Mouse (Mus musculus) testis, postnatal 10 days (tissue): Measurements from ENCODE around the gene AC134908.4.
"Not testable (repeated sequence)": the region's sequence is repeated elsewhere in the genome, so short reads cannot be mapped to it uniquely, and the experiment has no call there.

Experiments used
- DNase-seq: peaks from one replicate; pipeline ENCODE4 v3.0.0; 2021; ENCODE audit warnings: low spot score

AC134908.4 gene

GRCm38 (mm10) chr17:25769331-25769730, 26.1 kb downstream of the AC134908.4 start:
- no peak for DNase-seq

DNA sequence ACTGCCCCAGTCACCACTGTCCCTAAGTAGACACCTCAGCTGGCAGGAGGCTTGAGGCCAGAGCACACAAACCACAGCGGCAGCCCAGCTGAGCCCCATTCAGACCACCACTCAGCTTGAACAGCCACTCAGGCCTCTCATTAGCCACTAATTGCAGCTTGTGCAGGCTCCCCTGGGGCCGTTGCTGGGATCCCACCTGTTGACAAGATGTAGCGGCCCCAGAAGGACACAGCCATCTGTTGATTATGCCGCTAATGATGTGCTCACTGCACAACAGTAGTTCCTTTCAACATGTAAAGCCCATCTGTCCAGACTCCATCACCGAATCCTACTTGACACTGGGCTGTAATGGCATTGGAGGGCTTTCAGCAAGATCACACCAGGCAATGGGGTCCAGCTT, 29.6 kb downstream of the AC134908.4 start:
- DNase-seq: no peak

DNA sequence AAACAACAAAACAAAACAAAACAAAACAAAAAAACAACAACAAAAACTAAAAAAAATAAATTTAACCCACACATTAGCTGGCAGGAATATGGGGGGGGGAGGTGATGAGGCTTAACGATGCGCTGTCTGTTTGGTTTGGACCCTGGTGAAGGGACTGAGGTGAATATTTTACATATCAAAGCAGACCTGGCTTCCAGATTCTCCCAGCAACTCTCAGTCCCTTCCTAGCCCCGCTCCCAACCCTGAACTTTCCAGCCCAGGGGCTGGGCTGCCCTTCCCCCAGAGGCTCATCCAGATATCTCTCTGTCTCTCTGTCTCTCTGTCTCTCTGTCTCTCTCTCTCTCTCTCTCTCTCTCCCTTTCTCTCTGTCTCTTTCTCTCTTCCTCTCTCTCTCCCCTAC, 32.9 kb downstream of the AC134908.4 start:
- no peak for DNase-seq

DNA sequence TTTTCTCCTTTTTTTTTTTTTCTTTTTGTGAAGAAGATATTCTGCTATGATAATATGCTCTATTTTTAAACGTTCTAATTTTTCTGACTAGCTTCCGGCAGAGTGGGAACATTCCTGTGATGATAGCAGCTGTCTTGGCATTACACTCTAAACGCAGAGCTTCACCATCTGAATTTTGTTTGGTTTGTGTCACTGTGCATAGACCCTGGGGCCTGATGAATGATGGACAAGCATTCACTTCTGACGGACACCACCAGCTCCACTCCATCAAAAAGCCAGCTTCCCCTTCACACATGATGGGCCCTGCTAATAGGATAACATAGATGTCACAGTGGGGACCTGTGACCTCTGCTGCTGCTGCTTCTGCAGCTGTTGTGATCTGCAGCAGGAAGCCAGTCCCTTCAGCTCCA, 33.9 kb downstream of the AC134908.4 start:
- no peak for DNase-seq

- no peak for DNase-seq
Measured at GRCm38 (mm10) chr17:25760148-25760547, 35.3 kb downstream of the AC134908.4 start.

- DNase-seq: no peak
Measured at GRCm38 (mm10) chr17:25757691-25758090, 37.8 kb downstream of the AC134908.4 start.

- DNase-seq: no peak
Measured at GRCm38 (mm10) chr17:25756378-25757242, 38.8 kb downstream of the AC134908.4 start.

- no peak for DNase-seq
Measured at GRCm38 (mm10) chr17:25755627-25756377, 39.7 kb downstream of the AC134908.4 start.

DNA sequence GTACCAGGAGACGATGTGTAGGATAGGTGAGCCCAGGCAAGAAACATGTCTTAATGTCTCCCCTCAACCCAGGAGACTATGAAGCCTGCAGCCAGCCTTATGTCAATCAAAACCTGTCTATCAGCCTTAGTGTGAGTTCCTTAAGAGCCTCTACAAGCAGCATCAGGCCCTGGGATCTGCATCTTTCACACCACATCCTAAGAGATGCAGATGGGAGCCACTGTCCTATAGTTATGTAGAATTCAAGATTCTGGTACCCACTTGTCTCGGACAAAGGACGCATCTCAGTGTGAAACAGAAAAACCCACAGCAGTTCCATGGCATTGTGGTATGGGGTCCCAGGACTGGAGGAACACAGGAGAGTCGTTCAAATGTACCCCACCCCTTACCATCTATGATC, 40.4 kb downstream of the AC134908.4 start:
- DNase-seq: no peak

- DNase-seq: no peak
Measured at GRCm38 (mm10) chr17:25754241-25754640, 41.2 kb downstream of the AC134908.4 start, which contains the start of gene Msln. TSS of gene Msln (minus strand) at chr17:25754378.

DNA sequence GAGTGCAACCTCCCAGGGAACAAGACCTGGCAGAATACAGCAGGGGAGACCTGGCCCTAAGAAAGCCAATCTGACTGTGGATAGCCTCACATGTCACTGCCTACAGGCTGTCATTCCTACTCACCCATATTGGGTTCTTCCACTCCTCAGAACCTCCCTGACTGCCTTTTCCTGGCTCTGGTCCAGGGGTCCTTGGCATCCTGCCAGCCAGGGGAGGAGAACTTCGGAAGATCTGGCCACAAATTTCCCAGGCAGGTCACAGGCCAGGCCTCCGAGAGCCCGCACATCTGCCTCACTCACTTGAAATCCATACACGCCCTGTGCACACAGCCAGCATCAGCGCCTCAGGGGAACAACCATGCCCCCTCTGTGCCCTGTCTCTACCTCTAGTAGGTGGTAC, 44.0 kb downstream of the AC134908.4 start:
- peak; percentile 92 for DNase-seq

DNA sequence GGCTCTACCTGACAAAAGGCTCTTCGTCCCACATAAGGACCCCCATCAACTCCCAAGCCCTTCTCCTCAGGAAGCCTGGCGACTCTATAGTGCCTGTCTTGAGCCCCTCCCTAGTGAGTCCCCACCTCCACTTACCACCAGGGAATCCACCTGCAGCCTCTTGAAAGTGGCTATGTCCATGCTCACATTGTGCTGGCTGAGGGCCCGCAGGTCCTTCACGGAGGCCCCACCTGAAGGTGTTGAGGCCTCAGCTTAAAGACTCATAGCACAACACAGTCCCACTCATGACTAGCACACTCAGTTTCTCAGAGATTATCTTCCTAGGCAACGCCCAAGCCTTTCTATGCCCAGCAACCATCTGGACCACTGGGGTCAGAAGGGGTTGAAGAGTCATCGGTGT, 46.1 kb downstream of the AC134908.4 start:
- no peak for DNase-seq

DNA sequence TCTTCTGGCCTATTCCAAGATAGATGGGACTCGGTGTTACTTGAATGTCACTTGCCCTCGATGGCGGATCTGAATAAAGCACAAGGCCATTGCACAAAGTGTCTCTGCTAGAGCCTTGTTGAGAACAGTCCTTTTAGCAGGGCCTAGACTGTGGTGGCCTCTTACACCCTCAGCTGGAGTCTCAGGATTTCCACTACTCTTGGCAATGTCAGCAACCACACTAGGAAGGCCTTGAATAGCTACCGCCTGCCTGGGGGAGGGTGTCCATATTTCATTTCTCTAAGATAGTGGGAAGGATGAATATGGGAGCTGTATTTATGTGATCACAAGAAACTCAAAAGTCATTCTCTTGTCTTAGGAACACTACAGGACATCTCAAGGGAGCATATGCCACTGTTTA, 47.2 kb downstream of the AC134908.4 start:
- no peak for DNase-seq

DNA sequence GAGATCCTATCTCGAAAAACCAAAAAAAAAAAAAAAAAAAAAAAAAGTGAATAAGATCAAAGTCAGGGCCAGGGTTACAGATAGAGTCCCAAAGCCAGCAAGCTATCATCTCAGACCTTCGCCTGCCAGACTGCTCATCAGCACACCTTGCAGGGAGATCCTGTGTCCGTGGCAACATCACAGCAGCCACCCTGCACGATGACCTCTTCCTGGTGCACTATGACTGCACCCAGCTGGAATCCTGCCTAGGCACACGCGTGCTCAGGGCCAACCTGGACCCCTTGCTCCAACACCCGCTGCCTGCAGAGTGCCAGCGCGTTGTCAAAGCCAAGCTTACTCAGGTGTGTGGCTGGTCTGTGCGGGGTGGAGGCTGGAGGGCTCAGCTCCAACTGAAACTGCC, 51.1 kb downstream of the AC134908.4 start:
- no peak for DNase-seq

GRCm38 (mm10) chr17:25743831-25744230, 51.6 kb downstream of the AC134908.4 start:
- peak; percentile 69 for DNase-seq

- not testable (repeated sequence) for DNase-seq
Measured at GRCm38 (mm10) chr17:25741471-25741870, 54.0 kb downstream of the AC134908.4 start.
